Mouse (Mus musculus) midbrain, embryonic 16.5 days (tissue): ENCODE data around the gene Arhgef19. TPM values are rescaled to one million over a fixed set of nuclear protein-coding genes. Genes with fewer than 3 reads are reported as not detected.

Experiments used
- ATAC-seq: fragments of 200-750 bp; cut with Nextera tagmentation; 2 replicates; pipeline ENCODE4 v1.8.0; 2017; ENCODE audit warnings: moderate TSS enrichment
- H3K27ac ChIP-seq: fragments of 300-500 bp; sonication (generic); 2 replicates; pipeline ENCODE4 v1.5.1; 2014; ENCODE audit warnings: mild to moderate bottlenecking, low read length, mixed read lengths
- H3K27me3 ChIP-seq: fragments of 300-500 bp; sonication (generic); 2 replicates; pipeline ENCODE4 v1.6.1; 2014; ENCODE audit warnings: low read depth, low read length, mixed read lengths; ENCODE audit not compliant: control insufficient read depth, insufficient read depth
- H3K36me3 ChIP-seq: fragments of 300-500 bp; sonication (generic); 2 replicates; pipeline ENCODE4 v1.6.1; 2014; ENCODE audit warnings: mild to moderate bottlenecking, low read length, moderate library complexity, mixed read lengths; ENCODE audit not compliant: control insufficient read depth, insufficient read depth
- H3K4me1 ChIP-seq: fragments of 300-500 bp; sonication (generic); 2 replicates; pipeline ENCODE4 v1.6.1; 2014; ENCODE audit warnings: mild to moderate bottlenecking, low read length, mixed read lengths; ENCODE audit not compliant: control insufficient read depth, insufficient read depth
- H3K4me2 ChIP-seq: fragments of 300-500 bp; sonication (generic); 2 replicates; pipeline ENCODE4 v1.6.1; 2014; ENCODE audit warnings: mild to moderate bottlenecking, low read length, mixed read lengths
- H3K4me3 ChIP-seq: fragments of 300-500 bp; sonication (generic); 2 replicates; pipeline ENCODE4 v1.5.1; 2014; ENCODE audit warnings: low read depth, mild to moderate bottlenecking, low read length, moderate library complexity, mixed read lengths
- H3K9ac ChIP-seq: fragments of 300-500 bp; sonication (generic); 2 replicates; pipeline ENCODE4 v1.6.1; 2014; ENCODE audit warnings: low read depth, low read length, mixed read lengths
- H3K9me3 ChIP-seq: fragments of 300-500 bp; sonication (generic); replicated peaks from 2 replicates; pipeline ENCODE4 v1.6.1; 2014; ENCODE audit warnings: mild to moderate bottlenecking, low read length, mixed read lengths; ENCODE audit not compliant: control insufficient read depth, poor library complexity, severe bottlenecking
- WGBS: fragments of 180-500 bp; shearing (Covaris S2); extraction: QIAGEN DNeasy Blood & Tissue Kit; methylation state at CpG from one replicate; pipeline ENCODE4 v1.1.7; 2014; 5-methylcytosine and 5-hydroxymethylcytosine counted together
- polyA plus RNA-seq: library from polyadenylated mRNA; unstranded; fragments of >200 nt; fragmentation: Nextera tagmentation; extraction: Ambion mirVana; gene quantifications from 2 replicates; pipeline ENCODE4 v1.2.1, GENCODE M21; 2015

Gene Arhgef19
- polyA plus RNA-seq, 1 experiment from 2014 or later, result 1.3 TPM

- no peaks in the 10 kb centered on the region for H3K36me3 ChIP-seq
- H3K27ac ChIP-seq, result 0 out of 2 replicates have a peak overlapping the region, but pooled peaks have one; percentile 63
- peak; percentile 27; the same call in 1 of the 2 replicates for ATAC-seq
- 75% methylated on average over 14 of the region's 14 CpGs for WGBS
- H3K9ac ChIP-seq, result 0 out of 2 replicates have a peak overlapping the region, but pooled peaks have one; percentile 15
- H3K4me3 ChIP-seq, result peak overlapping the region; percentile 33
- peak overlapping the region; percentile 48 for H3K4me2 ChIP-seq
- no peaks in the 10 kb centered on the region for H3K9me3 ChIP-seq
- peaks cover 17% of the 10 kb centered on the region for H3K4me1 ChIP-seq
- no peaks in the 10 kb centered on the region for H3K27me3 ChIP-seq
Measured at GRCm38 (mm10) chr4:141210524-141211219, 28.6 kb upstream of the Arhgef19 start.

GRCm38 (mm10) chr4:141211646-141212045, 27.7 kb upstream of the Arhgef19 start:
- ATAC-seq, result no peak
- H3K27me3 ChIP-seq, result no peaks in the 10 kb centered on the region
- no peaks in the 10 kb centered on the region for H3K36me3 ChIP-seq
- no peak overlapping the region for H3K4me2 ChIP-seq
- no peak overlapping the region for H3K27ac ChIP-seq
- 95% methylated on average over 4 of the region's 4 CpGs for WGBS
- peaks cover 17% of the 10 kb centered on the region for H3K4me1 ChIP-seq
- no peak overlapping the region for H3K4me3 ChIP-seq
- no peaks in the 10 kb centered on the region for H3K9me3 ChIP-seq
- no peak overlapping the region for H3K9ac ChIP-seq

- WGBS, result 78% methylated on average over 9 of the region's 9 CpGs
- ATAC-seq, result no peak
- H3K27ac ChIP-seq, result no peak overlapping the region
- peaks cover 17% of the 10 kb centered on the region for H3K4me1 ChIP-seq
- H3K4me2 ChIP-seq, result peak overlapping the region; percentile 97; the same call in 1 of the 2 replicates
- H3K4me3 ChIP-seq, result no peak overlapping the region; the same call in 1 of the 2 replicates
- H3K27me3 ChIP-seq, result no peaks in the 10 kb centered on the region
- H3K9me3 ChIP-seq, result no peaks in the 10 kb centered on the region
- 0 out of 2 replicates have a peak overlapping the region, but pooled peaks have one; percentile 20 for H3K9ac ChIP-seq
- H3K36me3 ChIP-seq, result no peaks in the 10 kb centered on the region
Measured at GRCm38 (mm10) chr4:141212892-141213291, 26.4 kb upstream of the Arhgef19 start.

GRCm38 (mm10) chr4:141213342-141213741, 26.0 kb upstream of the Arhgef19 start:
- 0 out of 2 replicates have a peak, but pooled peaks have one; percentile 23 for ATAC-seq

GRCm38 (mm10) chr4:141213770-141214336, 25.4 kb upstream of the Arhgef19 start, which contains the start of gene Rsg1:
Gene Rsg1, plus strand, starts transcription at chr4:141213956.
- H3K4me3 ChIP-seq, result peak within 1 kb of the TSS; percentile 64
- WGBS, result under 1% methylated on average over 24 of the region's 24 CpGs
- ATAC-seq, result peak; percentile 78
- H3K4me2 ChIP-seq, result peak within 1 kb of the TSS; percentile 97
- H3K9ac ChIP-seq, result peak within 1 kb of the TSS; percentile 79
- H3K4me1 ChIP-seq, result peaks cover 17% of the 10 kb centered on the region
- H3K27ac ChIP-seq, result peak within 1 kb of the TSS; percentile 75
- no peaks in the 10 kb centered on the region for H3K9me3 ChIP-seq
- H3K36me3 ChIP-seq, result no peaks in the 10 kb centered on the region
- H3K27me3 ChIP-seq, result no peaks in the 10 kb centered on the region

More at GRCm38 (mm10) chr4:141213342-141213741, 26.0 kb upstream of the Arhgef19 start:
- Histone ChIP-seq H3K4me2 (peak overlapping the region; percentile 97), H3K4me1 (peaks cover 17% of the 10 kb centered on the region), H3K9me3 (no peaks in the 10 kb centered on the region), H3K27ac (peak overlapping the region; percentile 75), H3K9ac (peak overlapping the region; percentile 79; the same call in 1 of the 2 replicates), H3K27me3 (no peaks in the 10 kb centered on the region), H3K36me3 (no peaks in the 10 kb centered on the region), H3K4me3 (peak overlapping the region; percentile 64)
- WGBS, result 29% methylated on average over 2 of the region's 2 CpGs

- Histone ChIP-seq H3K9me3 (no peaks in the 10 kb centered on the region), H3K9ac (peak overlapping the region; percentile 79), H3K4me3 (peak overlapping the region; percentile 64), H3K4me1 (peaks cover 17% of the 10 kb centered on the region), H3K36me3 (no peaks in the 10 kb centered on the region), H3K4me2 (peak overlapping the region; percentile 97), H3K27ac (peak overlapping the region; percentile 75; the same call in 1 of the 2 replicates), H3K27me3 (no peaks in the 10 kb centered on the region)
- under 1% methylated on average over 16 of the region's 16 CpGs for WGBS
- ATAC-seq, result peak; percentile 65
Measured at GRCm38 (mm10) chr4:141214337-141214851, 24.9 kb upstream of the Arhgef19 start.

GRCm38 (mm10) chr4:141219583-141220213, 19.6 kb upstream of the Arhgef19 start:
- Histone ChIP-seq H3K27me3 (no peaks in the 10 kb centered on the region), H3K27ac (no peak overlapping the region), H3K4me1 (peaks cover 2% of the 10 kb centered on the region), H3K36me3 (no peaks in the 10 kb centered on the region), H3K4me3 (no peak overlapping the region), H3K9me3 (no peaks in the 10 kb centered on the region), H3K9ac (no peak overlapping the region), H3K4me2 (no peak overlapping the region)
- no peak for ATAC-seq
- WGBS, result 87% methylated on average over 20 of the region's 20 CpGs

- Histone ChIP-seq H3K27ac (no peak overlapping the region), H3K4me1 (no peaks in the 10 kb centered on the region), H3K36me3 (no peaks in the 10 kb centered on the region), H3K4me3 (no peak overlapping the region), H3K4me2 (no peak overlapping the region), H3K9me3 (no peaks in the 10 kb centered on the region), H3K27me3 (no peaks in the 10 kb centered on the region), H3K9ac (no peak overlapping the region)
- no peak for ATAC-seq
- 72% methylated on average over 2 of the region's 2 CpGs for WGBS
Measured at GRCm38 (mm10) chr4:141221848-141222247, 17.5 kb upstream of the Arhgef19 start.
